Mouse (Mus musculus) stomach, embryonic 14.5 days (tissue): ENCODE data around the gene Mif4gd. TPM values are rescaled to one million over a fixed set of nuclear protein-coding genes. Genes with fewer than 3 reads are reported as not detected.

ENCODE experiments used
- ATAC-seq: fragments of 200-750 bp; cut with Nextera tagmentation; 2 replicates; pipeline ENCODE4 v1.8.0; 2017; ENCODE audit warnings: low read depth, moderate TSS enrichment; ENCODE audit not compliant: insufficient number of reproducible peaks, insufficient read depth, low FRiP score
- H3K27ac ChIP-seq: fragments of 300-500 bp; sonication (generic); 2 replicates; pipeline ENCODE4 v1.5.1; 2014; ENCODE audit warnings: mild to moderate bottlenecking, low read length, moderate library complexity, mixed read lengths
- H3K27me3 ChIP-seq: fragments of 300-500 bp; sonication (generic); 2 replicates; pipeline ENCODE4 v1.6.1; 2014; ENCODE audit warnings: low read length, control low read depth, mixed read lengths; ENCODE audit not compliant: control insufficient read depth, insufficient read depth
- H3K36me3 ChIP-seq: fragments of 300-500 bp; sonication (generic); 2 replicates; pipeline ENCODE4 v1.6.1; 2014; ENCODE audit warnings: mild to moderate bottlenecking, control low read depth, low read length, moderate library complexity, mixed read lengths; ENCODE audit not compliant: control insufficient read depth, insufficient read depth
- H3K4me1 ChIP-seq: fragments of 300-500 bp; sonication (generic); 2 replicates; pipeline ENCODE4 v1.6.1; 2014; ENCODE audit warnings: low read length, control low read depth, mixed read lengths; ENCODE audit not compliant: control insufficient read depth, insufficient read depth
- H3K4me2 ChIP-seq: fragments of 300-500 bp; sonication (generic); replicated peaks from 2 replicates; pipeline ENCODE4 v1.6.1; 2014; ENCODE audit warnings: low read depth, low read length, control low read depth
- H3K4me3 ChIP-seq: fragments of 300-500 bp; sonication (generic); 2 replicates; pipeline ENCODE4 v1.5.1; 2014; ENCODE audit warnings: low read depth, low read length, control low read depth
- H3K9ac ChIP-seq: fragments of 300-500 bp; sonication (generic); replicated peaks from 2 replicates; pipeline ENCODE4 v1.6.1; 2014; ENCODE audit warnings: low read depth, mild to moderate bottlenecking, control low read depth, low read length, moderate library complexity, mixed read lengths
- H3K9me3 ChIP-seq: fragments of 300-500 bp; sonication (generic); 2 replicates; pipeline ENCODE4 v1.6.1; 2016; ENCODE audit warnings: low read depth, low read length, control low read depth; ENCODE audit not compliant: control insufficient read depth
- WGBS: fragments of 180-500 bp; shearing (Covaris S2); extraction: QIAGEN DNeasy Blood & Tissue Kit; methylation state at CpG from one replicate; pipeline ENCODE4 v1.1.7; 2014; 5-methylcytosine and 5-hydroxymethylcytosine counted together
- polyA plus RNA-seq: library from polyadenylated mRNA; unstranded; fragments of >200 nt; fragmentation: Nextera tagmentation; extraction: Ambion mirVana; gene quantifications from 2 replicates; pipeline ENCODE4 v1.2.1, GENCODE M21; 2014

The Mif4gd gene
- polyA plus RNA-seq, 1 experiment from 2014 or later, result 33.4 TPM

GRCm38 (mm10) chr11:115619949-115620348 lies 7.2 kb upstream of the Mif4gd start:
- H3K9me3 ChIP-seq, result no peaks in the 10 kb centered on the region
- ATAC-seq, result no peak
- H3K36me3 ChIP-seq, result peaks cover 22% of the 10 kb centered on the region
- H3K27ac ChIP-seq, result no peak overlapping the region
- no peak overlapping the region for H3K9ac ChIP-seq
- no peak overlapping the region for H3K4me3 ChIP-seq
- no peaks in the 10 kb centered on the region for H3K27me3 ChIP-seq
- 94% methylated on average over 7 of the region's 7 CpGs for WGBS
- no peaks in the 10 kb centered on the region for H3K4me1 ChIP-seq
- H3K4me2 ChIP-seq, result no peak overlapping the region

DNA sequence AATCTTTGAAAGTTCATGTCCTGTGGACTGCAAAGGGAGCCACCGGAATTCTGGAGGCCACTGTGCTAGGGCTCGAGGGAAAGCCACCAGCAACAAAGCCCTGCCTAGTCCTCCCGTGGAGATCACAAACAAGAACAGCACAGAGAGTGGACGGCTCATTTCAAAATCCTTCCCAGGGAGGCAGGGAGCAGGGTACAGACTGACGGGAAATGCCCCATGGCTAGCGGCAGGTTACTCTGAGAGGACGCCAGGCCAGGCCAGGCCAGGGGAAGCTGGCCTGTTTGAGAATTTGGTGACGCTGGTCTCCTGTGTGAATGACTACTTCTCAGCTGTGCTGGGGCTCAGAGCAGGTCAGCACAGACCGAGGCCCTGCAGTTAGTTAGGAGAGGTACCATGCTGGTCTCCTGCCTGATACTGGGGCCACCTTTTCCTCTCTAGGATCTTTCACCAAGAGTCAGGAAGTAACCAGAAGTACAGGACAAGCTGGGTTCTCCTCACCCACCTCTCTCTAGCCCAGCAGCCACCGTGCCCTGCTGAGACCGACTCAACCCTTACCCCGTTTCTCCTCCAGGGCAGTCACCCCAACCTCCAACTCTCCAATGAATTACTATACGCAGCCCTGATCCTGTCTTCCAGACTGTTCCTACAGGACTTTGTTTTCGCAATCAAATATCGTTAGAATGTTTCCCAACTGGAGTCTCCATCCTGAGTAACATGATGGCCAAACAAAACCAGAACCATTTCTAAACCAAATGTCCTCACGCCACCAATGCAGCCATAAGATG lies 6.2 kb upstream of the Mif4gd start:
- Histone ChIP-seq H3K36me3 (peaks cover 22% of the 10 kb centered on the region), H3K4me2 (no peak overlapping the region), H3K9ac (no peak overlapping the region), H3K9me3 (no peaks in the 10 kb centered on the region), H3K4me3 (no peak overlapping the region), H3K27ac (no peak overlapping the region), H3K27me3 (no peaks in the 10 kb centered on the region), H3K4me1 (no peaks in the 10 kb centered on the region)
- 91% methylated on average over 16 of the region's 16 CpGs for WGBS
- no peak for ATAC-seq

DNA sequence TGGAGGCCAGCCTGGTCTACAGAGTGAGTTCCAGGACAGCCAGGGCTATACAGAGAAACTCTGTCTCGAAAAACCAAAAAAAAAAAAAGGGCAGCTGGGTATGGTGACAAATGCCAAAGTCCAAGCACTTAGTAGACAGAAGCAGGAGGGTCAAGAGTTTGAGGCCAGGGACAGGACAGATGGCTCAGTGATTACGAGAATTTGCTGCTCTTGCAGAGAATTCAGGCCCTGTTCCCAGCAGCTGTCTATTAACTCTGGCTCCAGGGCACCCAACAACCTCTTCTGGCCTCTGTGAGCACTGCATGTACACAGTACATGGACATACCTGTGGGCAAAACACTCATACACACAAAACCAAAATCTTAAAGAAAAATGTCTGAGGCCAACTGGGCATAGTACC lies 5.2 kb upstream of the Mif4gd start:
- H3K4me2 ChIP-seq, result no peak overlapping the region
- H3K9me3 ChIP-seq, result no peaks in the 10 kb centered on the region
- peaks cover 6% of the 10 kb centered on the region; the same call in 1 of the 2 replicates for H3K4me1 ChIP-seq
- no peak overlapping the region for H3K27ac ChIP-seq
- H3K27me3 ChIP-seq, result no peaks in the 10 kb centered on the region
- WGBS, result 89% methylated on average over 2 of the region's 2 CpGs
- H3K36me3 ChIP-seq, result peaks cover 22% of the 10 kb centered on the region
- no peak for ATAC-seq
- no peak overlapping the region for H3K9ac ChIP-seq
- no peak overlapping the region for H3K4me3 ChIP-seq

GRCm38 (mm10) chr11:115616893-115617292 lies 4.1 kb upstream of the Mif4gd start:
- 82% methylated on average over 6 of the region's 6 CpGs for WGBS
- Histone ChIP-seq H3K27ac (no peak overlapping the region), H3K4me2 (no peak overlapping the region), H3K36me3 (peaks cover 11% of the 10 kb centered on the region), H3K27me3 (no peaks in the 10 kb centered on the region), H3K9me3 (no peaks in the 10 kb centered on the region), H3K4me1 (peaks cover 7% of the 10 kb centered on the region; the same call in 1 of the 2 replicates), H3K4me3 (no peak overlapping the region), H3K9ac (no peak overlapping the region)
- no peak for ATAC-seq

DNA sequence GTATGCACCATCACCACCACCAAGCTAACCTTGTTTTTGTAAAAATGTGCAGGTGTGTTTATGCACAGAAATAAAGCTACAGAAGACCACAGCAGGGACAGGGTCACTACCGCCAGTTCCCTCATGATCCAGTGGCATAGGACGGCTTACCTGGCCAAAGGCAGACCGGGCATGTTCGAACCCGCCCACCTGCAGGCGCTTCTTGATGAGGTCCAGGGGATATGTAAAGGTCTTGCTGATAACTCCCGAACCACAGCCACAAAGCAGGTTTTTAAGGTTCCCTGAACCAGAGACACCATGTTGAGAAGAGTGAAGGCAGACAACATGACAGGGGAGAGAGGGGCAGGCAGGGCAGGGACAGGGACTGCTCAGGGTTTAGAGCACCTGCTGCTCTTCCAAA lies 3.6 kb upstream of the Mif4gd start:
- ATAC-seq, result no peak
- H3K9me3 ChIP-seq, result no peaks in the 10 kb centered on the region
- WGBS, result 87% methylated on average over 7 of the region's 7 CpGs

DNA sequence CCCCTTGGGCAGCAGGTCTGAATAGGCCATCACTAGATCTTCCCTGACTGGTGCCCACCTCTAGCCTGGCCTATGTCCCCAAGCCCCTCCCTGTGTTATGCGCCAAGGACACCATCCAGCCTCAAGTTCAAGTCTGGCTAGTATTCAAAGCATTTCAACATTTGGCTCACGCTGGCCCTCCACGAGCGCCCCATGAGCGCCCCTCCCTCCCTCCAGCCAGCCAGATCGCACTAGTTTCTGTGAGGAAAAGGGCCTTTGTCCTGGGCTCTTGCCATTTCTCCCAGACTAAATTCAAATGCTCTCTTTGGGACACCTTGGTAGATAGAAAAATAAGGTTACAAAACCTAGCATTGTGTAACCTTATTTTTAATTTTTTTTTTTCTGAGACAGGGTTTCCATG lies 3.1 kb upstream of the Mif4gd start:
- H3K4me3 ChIP-seq, result no peak overlapping the region
- H3K4me1 ChIP-seq, result peaks cover 15% of the 10 kb centered on the region; the same call in 1 of the 2 replicates
- H3K4me2 ChIP-seq, result no peak overlapping the region
- H3K9ac ChIP-seq, result no peak overlapping the region
- no peak for ATAC-seq
- no peak overlapping the region for H3K27ac ChIP-seq
- peaks cover 6% of the 10 kb centered on the region; the same call in 1 of the 2 replicates for H3K36me3 ChIP-seq
- WGBS, result 89% methylated on average over 6 of the region's 6 CpGs
- no peaks in the 10 kb centered on the region for H3K9me3 ChIP-seq
- H3K27me3 ChIP-seq, result no peaks in the 10 kb centered on the region

More for the DNA sequence above, 3.6 kb upstream of the Mif4gd start:
- Histone ChIP-seq H3K9ac (no peak overlapping the region), H3K27me3 (no peaks in the 10 kb centered on the region), H3K4me3 (no peak overlapping the region), H3K4me2 (no peak overlapping the region), H3K36me3 (peaks cover 9% of the 10 kb centered on the region), H3K27ac (no peak overlapping the region), H3K4me1 (peaks cover 12% of the 10 kb centered on the region; the same call in 1 of the 2 replicates)

DNA sequence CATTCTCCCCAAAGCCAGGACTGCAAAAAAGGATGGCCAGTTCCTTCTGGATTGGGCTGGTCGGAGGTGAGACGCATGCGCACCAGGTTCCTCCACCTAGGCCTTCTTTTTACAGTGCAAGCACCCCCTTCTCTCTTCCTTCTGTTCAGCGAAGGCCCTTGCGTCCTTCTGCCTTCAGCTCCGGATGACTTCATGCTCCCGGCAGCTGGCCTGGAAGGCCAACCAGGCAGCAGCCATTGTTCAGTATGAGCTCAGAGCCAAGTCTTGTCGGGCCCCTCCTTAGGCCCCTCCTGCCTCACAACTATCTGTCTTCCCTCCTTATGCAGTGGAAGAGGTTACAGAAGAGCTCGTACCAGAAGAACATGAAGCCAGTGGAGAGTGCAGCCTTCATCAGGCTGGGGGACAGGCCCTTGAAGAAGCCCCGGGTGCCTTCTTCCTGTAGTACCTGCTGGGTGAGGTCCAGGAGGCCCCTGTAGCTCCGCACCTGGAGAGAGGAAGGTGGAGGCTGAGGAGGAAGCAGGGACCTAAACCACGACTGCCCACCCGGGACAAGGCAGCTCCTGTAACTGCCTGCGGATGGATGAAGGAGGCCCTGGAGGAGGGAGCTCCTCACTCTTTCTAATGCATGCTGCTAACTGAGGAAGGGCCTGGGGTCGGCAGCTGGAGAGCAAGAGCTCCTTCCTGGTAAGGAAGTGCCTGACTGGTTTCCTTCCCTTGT lies 2.5 kb upstream of the Mif4gd start:
- ATAC-seq, result no peak
- Histone ChIP-seq H3K4me3 (no peak overlapping the region), H3K4me2 (no peak overlapping the region)

DNA sequence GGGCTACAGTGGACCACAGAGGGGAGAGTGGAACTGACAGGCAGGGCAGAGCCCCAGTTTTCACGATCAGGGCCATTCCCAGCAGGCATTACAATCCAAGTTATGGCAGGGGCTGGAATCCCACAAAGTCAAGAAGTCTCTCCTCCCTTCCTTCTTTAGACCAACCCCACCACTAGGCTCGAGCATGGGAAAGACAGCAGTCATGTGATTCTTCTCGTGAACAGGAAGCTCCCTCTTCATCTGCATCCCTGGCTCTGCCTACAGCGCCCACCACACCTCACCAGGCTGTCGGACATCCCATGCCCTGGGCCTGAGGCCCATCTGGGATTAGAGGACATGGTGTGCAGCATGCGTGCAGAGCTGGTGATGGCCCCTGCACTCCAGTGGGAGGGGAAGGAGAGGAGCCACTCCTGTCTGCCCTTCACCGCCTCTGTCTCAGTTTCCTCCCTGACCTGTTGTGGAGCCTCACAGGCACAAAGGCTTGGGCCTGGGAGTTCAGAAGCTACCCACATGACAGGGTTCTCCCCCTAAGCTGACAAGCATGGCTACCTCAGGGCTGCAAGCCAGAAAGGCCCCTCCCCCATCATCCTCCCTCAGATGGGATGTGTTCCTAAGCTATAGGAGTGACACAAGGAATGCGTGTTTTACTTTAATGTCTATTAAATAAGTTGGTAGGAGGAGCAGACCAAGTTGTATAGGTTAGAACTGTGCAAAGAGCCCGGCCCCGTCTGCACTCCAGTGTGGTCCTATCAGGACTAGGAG lies 1.8 kb upstream of the Mif4gd start:
- no peak for ATAC-seq
- WGBS, result 82% methylated on average over 10 of the region's 10 CpGs
- H3K4me2 ChIP-seq, result no peak overlapping the region
- no peaks in the 10 kb centered on the region for H3K9me3 ChIP-seq
- no peak overlapping the region for H3K4me3 ChIP-seq
- no peaks in the 10 kb centered on the region for H3K27me3 ChIP-seq
- H3K36me3 ChIP-seq, result no peaks in the 10 kb centered on the region
- H3K27ac ChIP-seq, result peak overlapping the region; percentile 13; the same call in 1 of the 2 replicates
- peaks cover 15% of the 10 kb centered on the region; the same call in 1 of the 2 replicates for H3K4me1 ChIP-seq
- H3K9ac ChIP-seq, result no peak overlapping the region

More for the DNA sequence above, 2.5 kb upstream of the Mif4gd start:
- WGBS, result 76% methylated on average over 15 of the region's 15 CpGs
- Histone ChIP-seq H3K36me3 (peaks cover 4% of the 10 kb centered on the region; the same call in 1 of the 2 replicates), H3K9ac (no peak overlapping the region), H3K9me3 (no peaks in the 10 kb centered on the region), H3K4me1 (peaks cover 15% of the 10 kb centered on the region; the same call in 1 of the 2 replicates), H3K27me3 (no peaks in the 10 kb centered on the region), H3K27ac (peak overlapping the region; percentile 13; the same call in 1 of the 2 replicates)
